Comparison of ENCODE assay signal across 8 mouse cellular contexts in genomic region chr11:90029841-90030398, GRCm38 (mm10). TPM values are rescaled to one million over a fixed set of nuclear protein-coding genes. Genes with fewer than 3 reads are reported as not detected.
DNase-seq lines count a peak whose midpoint lies in the region; ATAC-seq and TF ChIP-seq lines count a peak whose summit lies in the region.

Gene Tmem100 (plus strand): TSS chr11:90030348.

- H3K4me3 ChIP-seq in gastrocnemius, adult 2 months, result peak within 1 kb of the TSS; percentile 74
- peak within 1 kb of the TSS; percentile 45 for H3K4me3 ChIP-seq in embryonic facial prominence, embryonic 12.5 days
- H3K4me3 ChIP-seq in liver, embryonic 12.5 days, result peak within 1 kb of the TSS; percentile 13; the same call in 1 of the 2 replicates

- peaks cover 48% of the 10 kb centered on the region for H3K4me1 ChIP-seq in embryonic facial prominence, embryonic 12.5 days
- H3K4me1 ChIP-seq in liver, embryonic 12.5 days, result no peaks in the 10 kb centered on the region

- ATAC-seq in embryonic facial prominence, embryonic 12.5 days (ENCODE audit: insufficient number of reproducible peaks, insufficient read depth, low FRiP score, low TSS enrichment), result no peak
- ATAC-seq in liver, embryonic 12.5 days, result no peak

- H3K9me3 ChIP-seq in embryonic facial prominence, embryonic 12.5 days, result no peaks in the 10 kb centered on the region
- H3K9me3 ChIP-seq in liver, embryonic 12.5 days (replicated peaks), result no peaks in the 10 kb centered on the region

- intact Hi-C loops in gastrocnemius, adult 2 months (cut with DNase I), result no loop called here

- WGBS in embryonic facial prominence, embryonic 12.5 days, result 45% methylated on average over 13 of the region's 13 CpGs
- WGBS in liver, embryonic 12.5 days (ENCODE audit: insufficient replicate concordance), result 26% methylated on average over 13 of the region's 13 CpGs

- no peaks in the 10 kb centered on the region for H3K36me3 ChIP-seq in embryonic facial prominence, embryonic 12.5 days
- no peaks in the 10 kb centered on the region for H3K36me3 ChIP-seq in liver, embryonic 12.5 days

- no peak for TF ChIP-seq CTCF in gastrocnemius, adult 2 months (IDR thresholded peaks at IDR 0.05)

- peak within 1 kb of the TSS; percentile 39 for H3K9ac ChIP-seq in embryonic facial prominence, embryonic 12.5 days
- H3K9ac ChIP-seq in liver, embryonic 12.5 days, result no peak within 1 kb of the TSS

- peaks cover 5% of the 10 kb centered on the region; the same call in 1 of the 2 replicates for H3K27me3 ChIP-seq in embryonic facial prominence, embryonic 12.5 days
- H3K27me3 ChIP-seq in liver, embryonic 12.5 days (replicated peaks), result peaks cover 49% of the 10 kb centered on the region

- peak within 1 kb of the TSS; percentile 51 for H3K4me2 ChIP-seq in embryonic facial prominence, embryonic 12.5 days (replicated peaks)
- H3K4me2 ChIP-seq in liver, embryonic 12.5 days, result peak within 1 kb of the TSS; percentile 32

- peak within 1 kb of the TSS; percentile 86 for H3K27ac ChIP-seq in gastrocnemius, adult 2 months
- peak within 1 kb of the TSS; percentile 80 for H3K27ac ChIP-seq in embryonic facial prominence, embryonic 12.5 days
- no peak within 1 kb of the TSS for H3K27ac ChIP-seq in liver, embryonic 12.5 days

- peak; percentile 21 for DNase-seq in gastrocnemius, adult 2 months
- no peak for DNase-seq in gastrocnemius, adult 8-10 months (ENCODE audit: low spot score in 2 of 2)
- no peak for DNase-seq in heart, postnatal 4 days
- DNase-seq in right cerebral cortex, adult 18-20 months, result no peak
- DNase-seq in right cerebral cortex, postnatal 36 days (ENCODE audit: low spot score in 2 of 2), result no peak
- DNase-seq in adipocyte (ENCODE audit: low spot score), result no peak

RNA-seq across cellular contexts. Expression of gene Tmem100, which starts in this region (rescaled TPM):
- 10 to 100 TPM in 1 of 2 experiments, 1 to 10 TPM in 1; 7.4 to 19.2 TPM for total RNA-seq in gastrocnemius, adult 2 months (2021)
- total RNA-seq in gastrocnemius, adult 8-10 months (2022), result 10 to 100 TPM in 2 of 4 experiments, 1 to 10 TPM in 2; 9.1 to 24.0 (median 11.7) TPM
- 25.9 and 27.5 TPM in 2 replicates for polyA plus RNA-seq in embryonic facial prominence, embryonic 12.5 days (2016; fragmentation: Nextera tagmentation; extraction: Ambion mirVana)
- total RNA-seq in heart, postnatal 4 days (2021), result 10 to 100 TPM; 27.3 to 29.6 TPM
- 0.43 and 0.55 TPM in 2 replicates for polyA plus RNA-seq in liver, embryonic 12.5 days (2016; fragmentation: Nextera tagmentation; extraction: Ambion mirVana)

Comparison
In these comparisons a context has a peak if more than half of its experiments do, and no peak if none do; other contexts are left out.
1. RNA of gene Tmem100 (polyA plus RNA-seq): 25.9 to 27.5 TPM in embryonic facial prominence, embryonic 12.5 days; 0.43 to 0.55 TPM in liver, embryonic 12.5 days; every median in the first group is over 10 times any median in the second.
2. H3K4me3 ChIP-seq: peak in every context shown above with its lines; median percentile 74 in gastrocnemius, adult 2 months; 45 in embryonic facial prominence, embryonic 12.5 days; 13 in liver, embryonic 12.5 days.